Mouse (Mus musculus) hindlimb bud, embryonic 11.5 days (tissue): Measurements from ENCODE around the gene Chit1.

Experiments used
- DNase-seq: peaks from one replicate; pipeline ENCODE4 v3.0.0-alpha.2; 2012; ENCODE audit warnings: low read depth, low spot score; ENCODE audit errors: extremely low spot score

Chit1 gene

DNA sequence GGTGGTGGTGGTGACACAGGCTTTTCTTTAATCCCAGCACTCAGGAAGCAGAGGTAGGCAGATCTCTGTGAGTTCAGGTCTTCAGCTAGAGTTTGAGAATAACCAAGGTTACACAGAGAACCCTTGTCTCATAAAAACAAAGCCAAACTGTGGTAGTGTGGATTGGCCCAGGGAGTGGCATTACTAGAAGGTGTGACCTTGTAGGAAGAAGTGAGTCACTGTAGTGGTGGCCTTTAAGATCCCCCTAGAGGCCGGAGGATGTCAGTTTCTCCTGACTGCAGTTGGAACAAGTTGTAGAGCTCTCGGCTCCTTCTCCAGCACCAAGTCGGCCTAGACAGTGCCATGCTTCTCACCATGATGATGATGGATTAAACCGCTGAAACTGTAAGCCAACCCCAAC, at the start of gene Chit1:
Gene Chit1 (plus strand): TSS at position 264 of the 400 bp plus-strand sequence.
- no peak for DNase-seq

GRCm38 (mm10) chr1:134061915-134062314, 49.1 kb upstream of the Chit1 start:
- DNase-seq = no peak

DNA sequence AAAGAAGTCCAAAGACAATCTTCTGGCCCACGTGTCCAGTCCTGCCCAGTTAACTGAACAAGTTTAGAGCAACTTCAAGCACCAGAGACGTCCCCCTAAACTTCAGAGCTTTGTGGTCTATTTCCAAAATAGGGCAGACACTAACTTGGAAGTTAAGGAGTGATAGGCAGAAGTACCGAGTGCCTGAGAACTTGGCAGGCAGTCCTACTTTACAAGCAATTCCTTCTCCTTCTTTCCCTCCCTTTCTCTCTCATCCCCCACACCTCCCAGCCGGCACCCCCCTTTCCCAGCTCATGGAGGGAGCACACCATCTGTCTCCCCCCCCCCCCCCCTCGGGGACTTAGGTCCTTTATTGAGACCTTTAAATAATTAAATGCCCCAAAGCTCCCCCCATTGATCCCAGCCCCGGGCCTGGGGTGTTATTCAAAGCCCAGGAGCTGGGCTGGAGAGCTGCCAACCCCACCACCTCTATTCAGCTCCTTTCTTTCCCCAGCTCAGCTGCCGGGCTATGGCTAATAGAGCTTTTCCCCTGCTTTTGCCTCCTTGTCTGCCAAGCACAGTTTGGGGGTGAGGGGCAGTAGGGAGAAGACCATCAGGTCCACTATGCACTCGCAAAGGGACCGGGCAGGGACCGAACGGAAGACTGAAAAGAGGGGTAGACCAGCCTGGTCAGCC, 48.5 kb upstream of the Chit1 start:
- no peak for DNase-seq

DNA sequence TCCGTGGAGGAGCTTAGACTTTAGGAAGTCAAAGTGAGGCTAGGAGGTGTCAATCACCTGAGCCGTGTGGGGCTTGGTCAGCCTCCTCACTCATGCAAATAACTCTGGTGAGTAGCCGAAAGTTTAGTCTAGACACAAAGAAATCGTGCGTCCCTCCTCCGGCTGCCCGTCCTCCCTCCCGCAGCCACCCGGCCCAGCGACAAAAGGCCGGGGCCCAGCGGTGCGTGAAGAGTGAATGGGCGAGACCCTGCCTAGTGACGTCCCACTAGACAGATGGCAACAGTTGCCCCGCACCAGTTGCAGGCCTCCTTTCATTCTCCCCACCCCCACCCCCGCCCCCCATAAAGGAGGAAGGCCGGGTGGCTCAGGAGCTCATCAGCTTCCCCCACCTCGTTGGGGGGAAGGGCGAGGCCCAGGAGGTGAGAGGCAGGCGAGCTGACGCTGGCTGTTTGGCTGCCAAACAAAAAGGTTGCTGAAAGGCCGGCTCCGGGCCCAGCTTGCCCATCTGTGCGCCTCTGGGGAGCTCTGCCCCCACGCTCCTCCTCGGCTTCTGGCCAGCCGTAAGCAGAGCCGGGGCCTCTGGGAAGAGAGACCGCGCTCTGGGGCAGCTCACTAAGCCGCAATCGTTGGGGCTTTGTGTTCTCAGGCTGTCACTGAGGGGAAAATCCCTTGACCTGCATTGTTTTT, 47.8 kb upstream of the Chit1 start:
- no peak for DNase-seq

GRCm38 (mm10) chr1:134063773-134064125, 47.3 kb upstream of the Chit1 start:
- DNase-seq = no peak

DNA sequence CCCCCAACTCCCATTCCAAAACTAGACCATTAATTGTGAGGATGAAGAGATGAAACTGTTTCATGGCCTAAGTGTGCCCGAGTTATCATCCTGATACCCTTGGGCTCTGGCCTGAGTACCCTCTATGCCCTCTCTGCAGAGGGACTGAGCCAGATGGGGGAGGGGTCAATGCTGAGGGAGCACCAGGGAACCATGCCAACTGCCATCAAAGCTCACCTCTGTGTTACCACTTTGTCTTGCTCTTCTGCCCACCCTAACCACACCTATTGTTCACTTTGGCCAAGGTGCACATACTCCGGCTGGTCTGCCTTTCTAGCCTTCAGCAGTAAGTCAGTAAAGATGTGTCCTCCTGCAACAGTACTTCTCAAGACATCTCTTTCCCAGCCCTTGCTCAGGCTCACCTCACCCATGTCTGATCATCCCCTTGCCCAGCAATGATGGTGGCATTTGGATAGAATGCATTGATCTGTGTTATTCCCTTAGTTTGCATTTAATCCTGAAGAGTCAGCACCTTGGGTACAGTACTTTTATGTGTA, 46.7 kb upstream of the Chit1 start:
- no peak for DNase-seq

GRCm38 (mm10) chr1:134065241-134065809, 45.7 kb upstream of the Chit1 start:
- no peak for DNase-seq

- no peak for DNase-seq
Measured at GRCm38 (mm10) chr1:134066554-134066953, 44.5 kb upstream of the Chit1 start.

DNA sequence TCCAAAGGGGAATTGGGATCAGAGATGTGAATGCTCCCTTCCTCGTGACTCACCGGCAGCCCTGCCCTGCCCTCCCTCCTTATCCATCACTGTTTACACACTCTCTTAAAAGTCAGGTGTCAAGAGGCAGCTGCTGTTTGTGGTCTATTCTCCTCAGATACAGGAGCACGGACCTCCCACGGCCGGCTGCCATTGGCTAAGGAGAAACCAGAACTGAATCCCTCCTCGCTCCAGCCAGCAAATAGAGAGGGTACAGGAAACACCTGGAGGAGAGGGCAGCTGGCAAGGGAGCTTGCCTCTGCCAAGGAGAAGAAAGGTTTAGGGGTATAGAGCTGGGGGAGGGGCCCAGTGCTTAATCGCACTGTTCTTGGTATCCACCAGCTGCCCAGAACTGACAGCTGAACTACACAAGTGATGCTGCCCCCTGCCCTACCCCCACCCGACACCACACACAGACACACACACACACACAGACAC, 43.9 kb upstream of the Chit1 start:
- no peak for DNase-seq

DNA sequence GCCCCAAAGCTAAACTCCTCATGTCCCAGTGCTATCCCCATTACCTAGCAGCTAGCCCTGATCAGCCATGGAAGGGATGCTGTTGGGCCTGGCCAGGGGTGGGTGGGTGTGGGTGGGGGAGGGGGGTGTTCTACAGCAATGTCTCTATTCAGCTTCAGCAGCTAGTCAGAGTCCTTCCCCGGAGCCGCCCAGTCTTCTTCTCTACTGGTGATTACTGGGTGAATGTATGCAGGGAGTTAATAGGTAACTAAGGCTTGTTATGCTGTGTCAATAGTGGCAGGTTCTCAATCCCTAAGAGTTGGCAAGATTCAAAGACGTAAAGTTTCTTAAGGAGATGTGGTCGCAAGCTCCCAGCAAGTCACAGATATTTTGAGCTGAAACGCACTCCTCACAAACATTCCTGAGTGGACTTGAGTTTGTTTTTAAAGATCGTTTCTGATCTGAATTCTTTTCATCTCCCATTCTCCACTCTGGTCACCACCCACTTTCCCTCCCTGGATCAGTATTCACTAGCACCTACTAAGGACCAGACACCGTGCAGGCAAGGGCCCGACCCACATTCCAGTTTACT, 40.9 kb upstream of the Chit1 start:
- no peak for DNase-seq

DNA sequence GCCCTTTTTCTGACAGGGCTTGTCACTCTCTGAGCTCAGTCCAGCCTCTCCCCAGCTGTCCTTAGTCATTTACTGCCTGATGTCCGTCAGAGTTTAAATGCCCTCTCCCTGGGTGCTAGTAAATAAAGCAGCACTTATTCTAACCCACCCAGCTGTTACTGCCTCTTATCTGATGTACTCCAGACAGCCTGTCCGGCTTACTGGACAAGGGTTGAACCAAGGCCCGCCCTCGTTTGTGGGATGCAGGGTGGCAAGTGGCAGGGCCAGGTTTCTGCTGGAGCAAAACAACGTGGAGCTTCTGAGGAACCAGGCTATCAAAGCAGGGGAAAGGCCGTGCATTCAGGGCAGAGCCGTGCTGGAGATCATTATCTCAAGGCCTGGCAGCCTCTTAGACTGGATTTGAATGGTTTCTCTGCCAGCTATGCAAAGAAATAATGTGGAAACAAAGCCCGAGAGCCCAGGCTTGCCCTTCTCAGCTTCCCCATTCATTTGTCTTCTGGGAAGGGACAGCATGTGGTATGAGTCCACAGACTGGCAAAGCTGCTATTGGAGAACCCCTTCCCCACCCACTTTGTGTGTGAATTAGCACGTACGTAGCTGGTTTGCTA, 39.5 kb upstream of the Chit1 start:
- DNase-seq = no peak

- DNase-seq = no peak
Measured at GRCm38 (mm10) chr1:134073061-134073564, 37.9 kb upstream of the Chit1 start.

GRCm38 (mm10) chr1:134073658-134074057, 37.4 kb upstream of the Chit1 start:
- no peak for DNase-seq

- no peak for DNase-seq
Measured at GRCm38 (mm10) chr1:134074184-134074583, 36.9 kb upstream of the Chit1 start.

DNA sequence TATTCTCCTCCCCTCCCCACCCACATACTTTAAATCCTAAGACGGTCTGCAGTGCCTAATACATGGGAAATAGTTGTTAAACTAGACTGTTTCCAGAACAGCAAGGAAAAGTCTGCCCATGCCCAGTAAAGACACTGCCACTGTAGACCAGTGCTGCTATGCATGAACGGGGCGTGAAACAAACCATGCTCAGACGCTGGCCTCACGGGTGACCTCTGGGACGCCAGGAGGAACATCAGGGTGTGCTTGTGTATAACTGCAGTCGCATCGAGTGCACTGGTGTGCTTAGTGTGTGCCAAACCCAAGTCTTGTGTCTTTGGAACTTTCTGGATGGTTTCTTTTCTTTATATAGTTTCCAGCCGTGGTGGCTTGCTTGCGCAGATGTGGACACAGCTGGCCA, 36.4 kb upstream of the Chit1 start:
- no peak for DNase-seq

DNA sequence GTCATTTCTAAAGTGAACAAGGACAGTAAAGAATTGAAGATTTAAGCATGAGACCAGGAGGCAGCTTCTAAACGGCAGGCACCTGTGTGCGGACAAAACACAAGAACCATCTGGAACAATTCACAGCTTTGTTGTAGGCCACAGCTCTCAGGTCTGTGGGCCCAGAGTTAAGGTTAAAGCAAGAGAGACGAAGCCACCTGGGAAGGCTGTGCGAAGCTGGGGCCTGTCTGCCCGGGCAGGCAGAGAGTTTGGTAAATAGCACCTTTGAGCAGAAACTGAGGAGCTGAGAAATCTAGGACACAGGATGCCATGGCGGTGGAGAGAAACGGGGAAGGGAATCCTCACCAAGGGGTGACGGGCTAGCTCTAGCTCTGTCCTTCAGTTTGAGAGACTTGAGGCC, 35.5 kb upstream of the Chit1 start:
- no peak for DNase-seq

GRCm38 (mm10) chr1:134076789-134077188, 34.3 kb upstream of the Chit1 start:
- DNase-seq = no peak

- DNase-seq = no peak
Measured at GRCm38 (mm10) chr1:134077389-134078060, 33.5 kb upstream of the Chit1 start.

DNA sequence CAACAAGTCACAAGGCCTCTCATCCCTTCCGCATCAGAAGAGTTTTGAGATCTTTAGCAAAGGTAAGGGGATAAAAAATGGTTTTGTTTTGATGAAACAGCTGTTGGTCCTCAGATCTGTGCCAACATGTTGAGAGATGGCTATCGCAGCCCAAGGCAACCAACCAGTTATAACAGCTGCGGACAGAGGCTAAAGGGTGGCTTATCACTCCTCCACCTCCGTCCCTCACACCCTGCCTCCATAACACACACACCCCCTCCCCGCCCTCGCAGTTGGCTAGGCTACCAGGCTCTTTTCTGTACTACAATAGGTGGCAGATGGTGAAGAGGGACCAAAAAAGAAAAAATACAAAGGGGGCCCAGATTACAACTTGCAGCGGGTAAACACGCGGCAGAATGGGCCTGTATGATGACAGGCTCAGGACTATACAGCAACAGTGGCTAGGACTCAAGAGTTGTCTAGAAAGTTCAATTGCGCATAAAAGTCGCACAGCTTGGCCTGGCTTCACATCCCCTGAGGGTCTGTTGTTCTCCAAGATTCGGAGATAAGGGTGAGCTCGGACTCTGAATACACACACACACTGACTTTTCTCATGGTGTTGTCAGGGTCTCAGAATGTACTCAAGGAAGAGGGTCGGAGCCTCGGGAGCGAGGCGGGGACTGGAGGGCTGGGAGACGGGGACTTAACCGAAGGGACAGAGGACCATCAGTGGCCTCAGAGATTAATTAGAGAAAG, 32.8 kb upstream of the Chit1 start:
- DNase-seq = no peak
